Mouse (Mus musculus) ES-Bruce4 (cell line): ENCODE data around the gene Krtap8-1.

Experiments
- CTCF ChIP-seq: IDR thresholded peaks from one replicate; pipeline ENCODE4 v1.8.1; 2011; ENCODE audit warnings: low read depth, low read length
- POLR2A ChIP-seq: IDR thresholded peaks from one replicate; pipeline ENCODE4 v1.8.1; 2011; ENCODE audit warnings: low read length; ENCODE audit not compliant: insufficient read depth

- TF ChIP-seq POLR2A (no peak), CTCF (no peak)
Observed at GRCm38 (mm10) chr16:89537349-89537748, 49.6 kb upstream of the Krtap8-1 start.
